Mouse (Mus musculus): ENCODE data around the gene Gm34653.

- TF ChIP-seq CTCF (conservative IDR thresholded peaks at IDR 0.05; ENCODE audit: low read length): no peak
- TF ChIP-seq NANOG (IDR thresholded peaks at IDR 0.05; ENCODE audit: borderline replicate concordance, low read length): no peak
Measured at GRCm38 (mm10) chr2:34883190-34883589, 50.4 kb downstream of the Gm34653 start.
